Mouse (Mus musculus) right cerebral cortex, adult 18-20 months (tissue): ENCODE results near the gene Gtpbp2.

ENCODE experiments used
- DNase-seq: peaks from one replicate; pipeline ENCODE4 v3.0.0; 2022; ENCODE audit warnings: mixed read lengths

The Gtpbp2 gene

GRCm38 (mm10) chr17:46160686-46161085 is at the start of gene Gtpbp2:
Gene Gtpbp2, plus strand, starts transcription at chr17:46161032.
- DNase-seq, result peak; percentile 99

DNA sequence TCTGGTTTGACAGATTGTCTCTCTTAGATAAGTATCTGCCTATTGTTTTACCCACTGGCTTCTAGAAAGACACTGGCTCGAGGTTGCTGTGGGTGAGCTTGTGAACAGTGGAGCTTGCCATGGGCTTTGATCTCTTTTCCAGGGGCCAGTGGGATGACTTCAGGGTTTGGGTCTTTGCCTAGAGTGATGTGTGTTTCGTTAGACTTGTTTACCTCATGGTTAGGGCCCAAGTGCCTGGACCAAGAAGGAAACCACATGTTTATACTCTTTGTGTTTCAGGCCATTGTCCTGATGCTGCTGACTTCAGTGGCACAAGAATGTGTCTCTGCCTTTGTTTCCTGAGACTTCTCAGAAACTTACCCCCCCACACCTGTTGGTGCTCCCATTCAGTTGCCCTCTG is 45.3 kb upstream of the Gtpbp2 start:
- DNase-seq, result no peak

DNA sequence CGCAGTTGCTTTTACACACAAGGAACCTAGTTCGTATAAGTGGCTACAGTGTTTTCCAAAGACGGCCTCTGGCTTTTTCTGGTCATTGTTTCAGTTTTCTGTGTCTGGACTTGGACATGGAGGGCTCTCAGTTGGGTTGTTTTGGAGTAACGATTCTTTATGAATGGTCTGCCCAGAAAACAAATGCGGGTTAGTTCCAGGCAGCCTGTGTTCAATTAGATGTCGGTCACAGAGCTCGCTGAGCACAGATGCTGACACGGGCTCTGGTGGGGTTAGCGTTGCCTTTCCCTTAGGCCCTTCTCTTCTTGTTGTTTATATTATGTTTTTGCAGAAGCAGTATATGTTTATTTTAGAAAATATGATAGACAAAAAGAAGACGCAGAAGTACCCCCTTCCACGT is 44.7 kb upstream of the Gtpbp2 start:
- DNase-seq, result no peak

DNA sequence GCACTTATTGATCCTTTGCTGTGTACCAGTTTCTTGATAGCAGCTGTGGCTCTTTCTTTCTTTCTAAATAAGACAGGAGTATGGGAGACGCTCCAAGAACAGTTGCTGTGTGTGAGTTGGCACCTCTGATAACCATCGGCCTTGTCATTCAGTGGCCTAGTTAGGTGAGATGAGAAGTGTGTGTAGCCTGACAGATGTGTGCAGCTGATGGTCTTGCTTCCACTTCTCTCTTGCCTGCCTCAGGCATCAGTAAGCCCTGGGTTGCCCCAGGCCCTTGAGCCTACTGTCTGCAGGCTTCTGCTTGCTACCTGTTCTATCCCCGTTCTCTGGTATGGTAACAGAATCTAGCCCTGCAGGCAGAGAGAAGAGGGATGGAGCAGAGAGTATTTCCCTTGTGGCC is 44.0 kb upstream of the Gtpbp2 start:
- no peak for DNase-seq

- DNase-seq, result no peak
These were observed 43.0 kb upstream of the Gtpbp2 start for GRCm38 (mm10) chr17:46117623-46118422.

DNA sequence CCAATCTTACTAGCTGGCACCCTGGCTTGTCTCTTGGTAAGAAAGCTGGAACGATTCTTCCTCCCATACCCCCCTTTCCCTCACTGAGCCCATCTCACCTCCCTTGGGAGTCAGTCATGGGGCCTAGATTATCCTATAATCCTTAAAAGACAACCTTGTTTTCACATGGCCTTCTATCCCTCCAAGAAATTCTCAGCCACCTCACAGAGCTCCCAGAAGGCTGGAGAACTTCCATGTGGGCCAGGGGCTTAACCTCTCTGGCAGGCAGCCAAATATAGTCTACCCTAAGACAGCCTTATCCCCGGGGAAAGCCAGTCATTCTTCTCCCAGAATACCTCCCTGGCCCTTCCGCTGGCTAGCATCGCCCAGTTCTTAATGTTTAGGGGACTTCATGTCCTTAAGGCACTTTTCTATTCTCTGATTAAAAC is 42.4 kb upstream of the Gtpbp2 start:
- no peak for DNase-seq

DNA sequence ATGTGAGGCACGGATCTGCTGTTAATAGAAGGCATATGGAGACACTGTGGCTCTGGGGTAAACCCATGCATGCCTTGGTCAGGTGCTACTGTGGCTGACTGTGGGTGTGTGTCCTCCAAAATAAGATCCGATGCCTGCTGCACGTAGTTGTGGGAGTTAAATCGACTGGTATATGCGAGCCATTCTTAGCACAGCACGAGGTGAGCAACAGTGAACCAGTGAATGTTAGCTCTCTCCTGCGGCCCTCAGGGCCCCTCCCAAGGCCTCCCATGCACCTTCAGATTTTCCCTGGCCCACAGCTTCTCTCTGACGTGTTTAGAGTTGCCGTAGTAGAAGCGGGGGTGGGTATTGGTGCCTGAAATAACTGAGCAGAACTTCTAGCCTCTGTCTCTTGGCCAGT is 41.2 kb upstream of the Gtpbp2 start:
- peak; percentile 56 for DNase-seq

GRCm38 (mm10) chr17:46122791-46123190 is 38.0 kb upstream of the Gtpbp2 start:
- no peak for DNase-seq

DNA sequence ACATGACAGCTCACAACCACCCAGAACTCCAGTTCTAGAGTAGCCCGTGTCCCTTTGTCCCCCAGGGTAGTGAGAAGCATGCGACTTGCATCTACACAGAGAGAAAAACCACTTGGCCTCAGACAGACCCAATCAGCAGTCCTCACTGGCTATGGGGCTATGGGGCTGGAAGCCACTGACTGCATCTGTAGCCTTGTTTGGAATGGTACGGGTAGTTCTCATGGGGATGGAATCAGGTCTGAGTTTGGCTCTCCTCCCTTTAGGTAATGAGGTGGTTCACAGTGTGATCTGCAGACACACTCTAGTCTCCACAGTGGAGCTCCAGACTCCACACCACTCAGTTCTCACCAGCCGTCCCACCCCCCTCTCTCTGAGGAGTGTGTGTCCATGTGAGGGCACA is 37.5 kb upstream of the Gtpbp2 start:
- DNase-seq, result no peak

GRCm38 (mm10) chr17:46123953-46124700 is 36.7 kb upstream of the Gtpbp2 start:
- no peak for DNase-seq

- no peak for DNase-seq
These were observed 34.2 kb upstream of the Gtpbp2 start for GRCm38 (mm10) chr17:46126608-46127007.

DNA sequence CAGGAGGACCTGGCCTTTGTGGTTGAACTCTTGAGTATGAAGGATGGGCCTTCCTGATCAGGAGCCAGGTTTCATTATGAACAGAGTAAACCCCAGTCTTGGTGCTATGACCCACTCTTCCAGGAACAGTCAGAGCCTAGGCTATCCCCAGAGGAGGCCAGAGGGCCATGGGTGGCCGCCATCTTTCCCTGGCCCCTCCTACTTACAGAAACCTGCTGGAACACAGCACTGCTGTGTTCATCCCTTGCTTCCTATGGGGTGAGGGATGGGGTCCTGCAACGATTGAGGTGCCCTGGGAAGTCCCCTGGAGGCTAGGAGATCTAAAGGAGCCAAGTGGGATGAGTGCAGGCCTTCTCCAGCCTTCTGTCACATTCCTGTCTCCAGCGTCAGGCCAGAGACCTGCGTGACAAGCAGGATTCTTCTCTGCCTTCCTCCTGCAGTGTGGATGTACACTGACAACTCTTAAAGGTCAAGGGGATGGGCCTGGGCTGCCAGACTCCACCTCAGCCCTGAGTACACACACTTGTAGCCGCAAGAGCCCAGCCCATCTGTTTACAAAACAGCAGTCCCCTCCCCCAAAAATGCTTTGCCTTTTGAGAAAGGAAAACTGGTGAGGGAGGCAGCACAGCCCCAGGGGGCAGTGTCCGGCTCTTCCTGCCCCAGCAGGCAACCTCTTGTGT is 32.9 kb upstream of the Gtpbp2 start:
- no peak for DNase-seq

- DNase-seq, result peak; percentile 24
These were observed 30.9 kb upstream of the Gtpbp2 start for GRCm38 (mm10) chr17:46129741-46130498.

- DNase-seq, result peak; percentile 50
These were observed 28.6 kb upstream of the Gtpbp2 start for GRCm38 (mm10) chr17:46132058-46132718.

DNA sequence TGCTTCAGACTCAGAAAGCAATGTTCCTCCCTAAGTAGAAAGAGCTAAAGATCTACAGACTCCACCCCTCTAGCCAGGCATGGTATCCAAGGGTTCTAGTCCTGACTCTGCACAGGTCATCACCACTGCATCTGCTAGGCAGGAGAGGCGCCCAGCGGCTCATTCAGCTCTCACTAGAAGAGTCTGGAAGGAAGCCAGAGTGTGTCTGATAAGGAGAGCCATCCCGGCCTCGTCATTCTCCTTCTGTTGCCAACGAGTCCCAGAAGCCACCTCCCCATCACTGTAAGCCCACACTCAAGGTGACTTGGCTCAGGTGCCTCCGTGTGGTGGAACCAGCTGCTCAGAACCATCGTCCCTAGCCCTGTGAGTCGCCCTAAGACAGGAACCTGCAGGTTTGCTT is 28.0 kb upstream of the Gtpbp2 start:
- no peak for DNase-seq

DNA sequence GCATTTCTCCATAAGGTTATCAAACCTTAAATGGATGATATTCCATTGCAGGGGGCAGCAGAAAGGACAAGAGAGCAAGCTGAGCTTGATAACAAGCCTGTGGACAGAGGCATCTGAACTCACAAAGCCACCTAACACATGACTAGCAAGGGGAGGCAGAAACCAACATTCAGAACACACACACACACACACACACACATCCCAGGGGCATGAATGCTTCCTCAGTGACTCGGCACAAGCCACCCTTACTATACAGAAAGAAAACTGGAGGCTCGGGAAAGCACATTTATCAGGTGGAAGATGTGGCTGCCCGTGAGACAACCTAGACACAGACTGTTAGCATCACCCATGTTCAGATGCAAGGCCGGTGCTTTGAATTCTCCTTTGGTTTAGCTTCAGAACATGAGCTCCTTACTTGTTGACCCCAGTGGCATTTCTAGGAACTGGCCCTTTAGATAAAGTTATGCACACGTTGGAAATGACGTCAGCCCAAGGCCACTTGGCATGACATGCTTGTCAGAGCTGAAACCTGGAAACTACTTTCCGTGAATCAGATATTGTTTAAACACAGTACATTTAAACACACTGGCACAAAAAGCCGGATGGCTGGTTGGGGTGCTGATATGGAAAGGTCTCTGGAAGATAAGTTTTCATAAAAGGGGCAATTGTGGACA is 22.1 kb upstream of the Gtpbp2 start:
- no peak for DNase-seq

DNA sequence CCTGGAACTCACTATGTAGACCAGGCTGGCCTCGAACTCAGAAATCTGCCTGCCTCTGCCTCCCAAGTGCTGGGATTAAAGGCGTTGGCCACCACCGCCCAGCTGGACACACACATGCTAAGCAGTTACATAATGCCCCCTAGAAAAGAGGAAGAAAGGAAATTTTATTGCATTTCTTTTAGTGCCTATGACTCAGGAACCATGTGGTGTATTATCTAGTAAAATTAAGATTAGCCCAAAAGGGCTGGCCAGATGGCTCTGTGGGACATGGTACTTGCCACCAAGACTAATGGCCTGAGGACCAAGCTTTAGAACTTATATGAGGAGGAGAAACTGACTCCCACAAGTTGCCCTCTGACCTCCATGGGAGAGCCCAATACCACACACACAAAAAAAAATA is 21.0 kb upstream of the Gtpbp2 start:
- no peak for DNase-seq

DNA sequence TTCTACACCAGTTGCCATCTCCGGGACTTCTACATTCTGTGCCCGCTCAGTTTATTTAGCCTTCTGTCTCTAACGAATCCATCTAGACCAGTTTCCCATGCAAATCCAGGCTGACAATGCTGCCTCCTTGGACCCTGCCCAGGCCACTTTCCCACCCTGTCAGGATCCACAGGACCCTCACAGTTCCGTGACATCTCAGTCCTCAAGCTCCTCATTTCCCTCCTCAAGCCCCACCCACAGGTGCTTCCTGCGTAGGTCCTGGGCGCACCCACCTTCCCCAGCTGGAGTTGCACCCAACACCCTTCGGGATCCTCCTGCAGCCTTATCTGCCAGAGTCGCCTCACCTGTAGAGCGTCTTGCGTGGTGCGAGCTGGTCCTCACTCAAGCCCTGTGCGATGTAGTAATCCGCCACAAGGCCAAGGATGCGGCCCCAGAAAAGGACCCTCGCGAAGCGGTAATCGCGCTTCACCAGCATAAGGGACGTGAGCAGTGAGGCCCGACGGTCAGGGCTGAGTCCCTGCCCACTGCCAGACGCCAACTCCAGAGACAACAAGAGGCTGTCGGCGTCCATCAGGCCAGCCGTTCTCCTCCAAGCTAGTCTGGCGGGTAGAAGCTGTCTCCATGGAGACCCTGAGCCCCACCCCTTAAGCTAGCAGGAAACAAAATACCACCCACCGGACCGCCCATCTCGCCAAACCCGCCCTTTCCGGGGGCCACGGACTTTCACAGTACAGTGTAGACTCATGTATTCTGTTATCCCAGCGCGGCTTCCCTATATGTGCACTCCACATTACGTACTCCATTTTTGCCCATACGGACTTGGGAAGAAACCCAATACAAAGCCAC is 17.0 kb upstream of the Gtpbp2 start, which contains the start of gene Rsph9:
Rsph9 (minus strand) TSS at position 639 of the 846 bp plus-strand sequence.
- DNase-seq, result peak; percentile 83

DNA sequence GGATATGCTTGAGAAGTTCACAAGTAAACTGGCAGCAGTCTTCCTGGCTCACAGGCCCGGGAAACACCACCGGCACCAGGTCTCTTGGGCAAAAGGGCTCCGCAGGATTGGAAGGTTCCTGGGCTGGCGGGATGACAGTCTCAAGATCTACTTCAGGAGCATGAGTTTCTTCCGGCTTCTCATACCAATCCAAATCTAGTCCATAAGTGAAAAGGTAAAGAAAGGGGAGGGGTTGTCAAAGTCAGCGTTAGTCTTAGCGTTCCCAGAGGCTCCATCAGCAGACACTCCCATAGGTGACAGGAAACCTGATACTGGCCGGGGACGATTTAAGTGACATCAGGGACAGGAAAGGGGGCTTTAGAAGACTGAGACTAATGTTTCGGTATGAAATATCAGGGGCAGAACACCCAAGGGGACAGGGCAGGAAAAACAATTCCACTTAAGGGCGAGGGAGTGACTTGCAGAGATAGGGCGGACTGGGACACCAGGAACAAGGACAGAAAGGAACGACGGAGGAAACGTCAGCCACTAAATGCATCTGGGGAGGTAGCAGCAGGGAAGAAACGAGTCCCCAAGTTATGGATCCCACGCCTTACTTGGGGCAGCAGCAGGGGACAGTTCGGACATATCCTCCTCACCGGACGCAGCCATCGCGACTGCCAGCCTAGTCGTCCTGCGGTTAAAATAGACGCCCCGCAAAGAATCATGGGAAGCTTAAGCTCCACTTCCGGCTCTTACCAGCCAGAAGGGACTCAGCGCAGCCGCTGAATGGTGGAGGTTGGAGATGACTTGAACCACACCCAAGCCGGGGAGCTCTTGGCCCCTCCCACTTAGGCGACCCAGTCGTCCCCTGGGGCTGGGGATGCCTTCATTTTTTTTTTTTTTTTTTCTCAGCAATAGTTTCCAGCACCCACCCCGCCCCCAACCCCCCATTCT is 7.7 kb upstream of the Gtpbp2 start, which contains the start of gene Mad2l1bp:
Mad2l1bp (minus strand) TSS at position 707 of the 936 bp plus-strand sequence.
- peak; percentile 93 for DNase-seq
